Mouse (Mus musculus) midbrain, embryonic 10.5 days (tissue): Measurements from ENCODE around the gene Isg20l2. TPM values are rescaled to one million over a fixed set of nuclear protein-coding genes. Genes with fewer than 3 reads are reported as not detected.

Source experiments
- DNase-seq: peaks from one replicate; pipeline ENCODE4 v3.0.0-alpha.2; 2017; ENCODE audit warnings: low spot score
- H3K27ac ChIP-seq: fragments of 300-500 bp; sonication (generic); replicated peaks from 2 replicates; pipeline ENCODE4 v1.5.1; 2016; ENCODE audit warnings: mild to moderate bottlenecking
- H3K27me3 ChIP-seq: fragments of 300-500 bp; sonication (generic); 2 replicates; pipeline ENCODE4 v1.6.1; 2016; ENCODE audit warnings: low read depth, mild to moderate bottlenecking; ENCODE audit not compliant: poor library complexity, severe bottlenecking
- H3K36me3 ChIP-seq: fragments of 300-500 bp; sonication (generic); 2 replicates; pipeline ENCODE4 v1.6.1; 2016; ENCODE audit warnings: mild to moderate bottlenecking, moderate library complexity
- H3K4me1 ChIP-seq: fragments of 300-500 bp; sonication (generic); 2 replicates; pipeline ENCODE4 v1.6.1; 2016
- H3K4me3 ChIP-seq: fragments of 300-500 bp; sonication (generic); 2 replicates; pipeline ENCODE4 v1.5.1; 2016; ENCODE audit warnings: mild to moderate bottlenecking, moderate library complexity
- H3K9me3 ChIP-seq: fragments of 300-500 bp; sonication (generic); replicated peaks from 2 replicates; pipeline ENCODE4 v1.6.1; 2016; ENCODE audit warnings: mild to moderate bottlenecking
- WGBS: fragments of 180-500 bp; shearing (Covaris S2); methylation state at CpG from one replicate; pipeline ENCODE4 v1.1.7; 2016; 5-methylcytosine and 5-hydroxymethylcytosine counted together
- polyA plus RNA-seq: library from polyadenylated mRNA; unstranded; fragments of >200 nt; fragmentation: Nextera tagmentation; extraction: Ambion mirVana; gene quantifications from 2 replicates; pipeline ENCODE4 v1.2.1, GENCODE M21; 2016

The Isg20l2 gene
- polyA plus RNA-seq, 1 experiment from 2014 or later, result 81.9 TPM

GRCm38 (mm10) chr3:87973593-87974380, 43.7 kb downstream of the Isg20l2 start:
- 16% methylated on average over 14 of the region's 14 CpGs for WGBS
- peak overlapping the region; percentile 97 for H3K4me3 ChIP-seq
- DNase-seq, result no peak
- H3K4me1 ChIP-seq, result peaks cover 83% of the 10 kb centered on the region
- no peaks in the 10 kb centered on the region for H3K9me3 ChIP-seq
- H3K27me3 ChIP-seq, result no peaks in the 10 kb centered on the region; the same call in 1 of the 2 replicates
- H3K36me3 ChIP-seq, result peaks cover 59% of the 10 kb centered on the region
- peak overlapping the region; percentile 98 for H3K27ac ChIP-seq

- DNase-seq, result peak; percentile 92
- 6% methylated on average over 12 of the region's 12 CpGs for WGBS
- H3K9me3 ChIP-seq, result no peaks in the 10 kb centered on the region
- peaks cover 87% of the 10 kb centered on the region for H3K4me1 ChIP-seq
- H3K27me3 ChIP-seq, result no peaks in the 10 kb centered on the region; the same call in 1 of the 2 replicates
- peaks cover 66% of the 10 kb centered on the region for H3K36me3 ChIP-seq
- H3K4me3 ChIP-seq, result peak overlapping the region; percentile 97
- peak overlapping the region; percentile 98 for H3K27ac ChIP-seq
Observed at GRCm38 (mm10) chr3:87974381-87974987, 44.4 kb downstream of the Isg20l2 start.

- peaks cover 74% of the 10 kb centered on the region for H3K36me3 ChIP-seq
- no peak for DNase-seq
- no peaks in the 10 kb centered on the region for H3K9me3 ChIP-seq
- H3K27me3 ChIP-seq, result no peaks in the 10 kb centered on the region; the same call in 1 of the 2 replicates
- peaks cover 91% of the 10 kb centered on the region for H3K4me1 ChIP-seq
- H3K27ac ChIP-seq, result peak overlapping the region; percentile 95; the same call in 1 of the 2 replicates
- H3K4me3 ChIP-seq, result 0 out of 2 replicates have a peak overlapping the region, but pooled peaks have one; percentile 2
- 79% methylated on average over 5 of the region's 5 CpGs for WGBS
Observed at GRCm38 (mm10) chr3:87979493-87979892, 49.4 kb downstream of the Isg20l2 start.

GRCm38 (mm10) chr3:87980085-87980484, 50.0 kb downstream of the Isg20l2 start:
- H3K9me3 ChIP-seq, result no peaks in the 10 kb centered on the region
- DNase-seq, result no peak
- H3K27me3 ChIP-seq, result no peaks in the 10 kb centered on the region; the same call in 1 of the 2 replicates
- peaks cover 68% of the 10 kb centered on the region for H3K36me3 ChIP-seq
- peak overlapping the region; percentile 9; the same call in 1 of the 2 replicates for H3K4me3 ChIP-seq
- peaks cover 91% of the 10 kb centered on the region for H3K4me1 ChIP-seq
- peak overlapping the region; percentile 95 for H3K27ac ChIP-seq
- WGBS, result 64% methylated on average over 3 of the region's 3 CpGs

- no peak overlapping the region for H3K4me3 ChIP-seq
- WGBS, result 63% methylated on average over 5 of the region's 5 CpGs
- H3K27me3 ChIP-seq, result peaks cover 5% of the 10 kb centered on the region
- peaks cover 61% of the 10 kb centered on the region for H3K36me3 ChIP-seq
- peak overlapping the region; percentile 95 for H3K27ac ChIP-seq
- H3K9me3 ChIP-seq, result no peaks in the 10 kb centered on the region
- no peak for DNase-seq
- H3K4me1 ChIP-seq, result peaks cover 91% of the 10 kb centered on the region
Observed at GRCm38 (mm10) chr3:87980728-87981127, 50.6 kb downstream of the Isg20l2 start.

- Histone ChIP-seq H3K4me3 (0 out of 2 replicates have a peak overlapping the region, but pooled peaks have one; percentile 41), H3K36me3 (peaks cover 56% of the 10 kb centered on the region), H3K27ac (peak overlapping the region; percentile 95), H3K4me1 (peaks cover 93% of the 10 kb centered on the region), H3K9me3 (no peaks in the 10 kb centered on the region), H3K27me3 (peaks cover 8% of the 10 kb centered on the region)
- no peak for DNase-seq
- 85% methylated on average over 6 of the region's 6 CpGs for WGBS
Observed at GRCm38 (mm10) chr3:87981214-87981760, 51.2 kb downstream of the Isg20l2 start.

GRCm38 (mm10) chr3:87981894-87982835, 52.1 kb downstream of the Isg20l2 start:
- Histone ChIP-seq H3K27ac (peak overlapping the region; percentile 95), H3K36me3 (peaks cover 47% of the 10 kb centered on the region), H3K4me1 (peaks cover 100% of the 10 kb centered on the region), H3K4me3 (peak overlapping the region; percentile 41), H3K9me3 (no peaks in the 10 kb centered on the region), H3K27me3 (peaks cover 8% of the 10 kb centered on the region)
- WGBS, result 40% methylated on average over 12 of the region's 12 CpGs
- DNase-seq, result peak; percentile 46

- peak; percentile 81 for DNase-seq
- peaks cover 8% of the 10 kb centered on the region for H3K27me3 ChIP-seq
- peaks cover 100% of the 10 kb centered on the region for H3K4me1 ChIP-seq
Observed at GRCm38 (mm10) chr3:87982836-87983601, 52.9 kb downstream of the Isg20l2 start.

GRCm38 (mm10) chr3:87983627-87984026, 53.5 kb downstream of the Isg20l2 start:
- WGBS, result 44% methylated on average over 6 of the region's 6 CpGs

More at GRCm38 (mm10) chr3:87982836-87983601, 52.9 kb downstream of the Isg20l2 start:
- peaks cover 38% of the 10 kb centered on the region for H3K36me3 ChIP-seq
- no peaks in the 10 kb centered on the region for H3K9me3 ChIP-seq
- 2% methylated on average over 13 of the region's 13 CpGs for WGBS
- peak overlapping the region; percentile 41 for H3K4me3 ChIP-seq
- H3K27ac ChIP-seq, result peak overlapping the region; percentile 95

GRCm38 (mm10) chr3:87984094-87984493, 54.0 kb downstream of the Isg20l2 start:
- Histone ChIP-seq H3K36me3 (peaks cover 28% of the 10 kb centered on the region), H3K4me3 (peak overlapping the region; percentile 7; the same call in 1 of the 2 replicates), H3K27me3 (peaks cover 19% of the 10 kb centered on the region), H3K4me1 (peaks cover 97% of the 10 kb centered on the region), H3K9me3 (no peaks in the 10 kb centered on the region), H3K27ac (peak overlapping the region; percentile 95)
- 48% methylated on average over 3 of the region's 3 CpGs for WGBS
- DNase-seq, result no peak

More at GRCm38 (mm10) chr3:87983627-87984026, 53.5 kb downstream of the Isg20l2 start:
- H3K27me3 ChIP-seq, result peaks cover 14% of the 10 kb centered on the region
- H3K4me3 ChIP-seq, result peak overlapping the region; percentile 41
- no peak for DNase-seq
- peaks cover 100% of the 10 kb centered on the region for H3K4me1 ChIP-seq
- H3K36me3 ChIP-seq, result peaks cover 32% of the 10 kb centered on the region
- peak overlapping the region; percentile 95 for H3K27ac ChIP-seq
- H3K9me3 ChIP-seq, result no peaks in the 10 kb centered on the region
